Mouse (Mus musculus) forebrain, embryonic 15.5 days (tissue): ENCODE measurements around the gene Eif4e1b. TPM values are rescaled to one million over a fixed set of nuclear protein-coding genes. Genes with fewer than 3 reads are reported as not detected.

Experiments
- ATAC-seq: fragments of 200-750 bp; cut with Nextera tagmentation; replicated peaks from 2 replicates; pipeline ENCODE4 v1.8.0; 2017; ENCODE audit warnings: mild to moderate bottlenecking, moderate TSS enrichment, moderate library complexity
- H3K27ac ChIP-seq: fragments of 300-500 bp; sonication (generic); replicated peaks from 2 replicates; pipeline ENCODE4 v1.5.1; 2015; ENCODE audit warnings: mild to moderate bottlenecking, inconsistent platforms
- H3K27me3 ChIP-seq: fragments of 300-500 bp; sonication (generic); 2 replicates; pipeline ENCODE4 v1.6.1; 2015; ENCODE audit warnings: inconsistent platforms
- H3K36me3 ChIP-seq: fragments of 300-500 bp; sonication (generic); 2 replicates; pipeline ENCODE4 v1.6.1; 2015; ENCODE audit warnings: mild to moderate bottlenecking, inconsistent platforms
- H3K4me1 ChIP-seq: fragments of 300-500 bp; sonication (generic); 2 replicates; pipeline ENCODE4 v1.6.1; 2015; ENCODE audit warnings: inconsistent platforms
- H3K4me2 ChIP-seq: fragments of 300-500 bp; sonication (generic); replicated peaks from 2 replicates; pipeline ENCODE4 v1.6.1; 2015; ENCODE audit warnings: mild to moderate bottlenecking, inconsistent platforms
- H3K4me3 ChIP-seq: fragments of 300-500 bp; sonication (generic); 2 replicates; pipeline ENCODE4 v1.5.1; 2015; ENCODE audit warnings: mild to moderate bottlenecking, inconsistent platforms
- H3K9ac ChIP-seq: fragments of 300-500 bp; sonication (generic); replicated peaks from 2 replicates; pipeline ENCODE4 v1.6.1; 2015; ENCODE audit warnings: mild to moderate bottlenecking, inconsistent platforms
- H3K9me3 ChIP-seq: fragments of 300-500 bp; sonication (generic); 2 replicates; pipeline ENCODE4 v1.6.1; 2016; ENCODE audit warnings: inconsistent platforms
- WGBS: fragments of 180-500 bp; shearing (Covaris S2); methylation state at CpG from one replicate; pipeline ENCODE4 v1.1.7; 2015; ENCODE audit warnings: mixed read lengths; 5-methylcytosine and 5-hydroxymethylcytosine counted together
- polyA plus RNA-seq: library from polyadenylated mRNA; unstranded; fragments of >200 nt; fragmentation: Nextera tagmentation; extraction: Ambion mirVana; gene quantifications from 2 replicates; pipeline ENCODE4 v1.2.1, GENCODE M21; 2015

The Eif4e1b gene
- polyA plus RNA-seq, 1 experiment from 2014 or later, result not detected

- H3K27me3 ChIP-seq, result peaks cover 5% of the 10 kb centered on the region; the same call in 1 of the 2 replicates
- no peak overlapping the region for H3K4me3 ChIP-seq
- H3K9me3 ChIP-seq, result no peaks in the 10 kb centered on the region
- H3K27ac ChIP-seq, result no peak overlapping the region
- peaks cover 72% of the 10 kb centered on the region for H3K4me1 ChIP-seq
- no peak for ATAC-seq
- H3K9ac ChIP-seq, result no peak overlapping the region
- no peaks in the 10 kb centered on the region for H3K36me3 ChIP-seq
- 45% methylated on average over 10 of the region's 10 CpGs for WGBS
- H3K4me2 ChIP-seq, result no peak overlapping the region
These were observed 31.1 kb upstream of the Eif4e1b start for GRCm38 (mm10) chr13:54752656-54753055.

GRCm38 (mm10) chr13:54753733-54754132 lies 30.1 kb upstream of the Eif4e1b start:
- Histone ChIP-seq H3K4me2 (no peak overlapping the region), H3K27me3 (peaks cover 5% of the 10 kb centered on the region; the same call in 1 of the 2 replicates), H3K27ac (no peak overlapping the region), H3K36me3 (no peaks in the 10 kb centered on the region), H3K4me1 (peaks cover 70% of the 10 kb centered on the region), H3K9ac (no peak overlapping the region), H3K9me3 (no peaks in the 10 kb centered on the region), H3K4me3 (no peak overlapping the region)
- WGBS, result 58% methylated on average over 6 of the region's 6 CpGs
- no peak for ATAC-seq

- WGBS, result 31% methylated on average over 12 of the region's 12 CpGs
- H3K4me1 ChIP-seq, result peaks cover 75% of the 10 kb centered on the region
- no peak overlapping the region for H3K4me2 ChIP-seq
These were observed 29.4 kb upstream of the Eif4e1b start for GRCm38 (mm10) chr13:54754169-54755080.

GRCm38 (mm10) chr13:54755201-54755830 lies 28.5 kb upstream of the Eif4e1b start:
- Histone ChIP-seq H3K4me1 (peaks cover 78% of the 10 kb centered on the region), H3K27me3 (peaks cover 5% of the 10 kb centered on the region; the same call in 1 of the 2 replicates), H3K36me3 (no peaks in the 10 kb centered on the region), H3K4me3 (no peak overlapping the region), H3K9me3 (no peaks in the 10 kb centered on the region), H3K9ac (no peak overlapping the region), H3K27ac (peak overlapping the region; percentile 82), H3K4me2 (peak overlapping the region; percentile 21)
- ATAC-seq, result no peak
- WGBS, result 15% methylated on average over 9 of the region's 9 CpGs

More at GRCm38 (mm10) chr13:54754169-54755080, 29.4 kb upstream of the Eif4e1b start:
- H3K4me3 ChIP-seq, result no peak overlapping the region
- no peak overlapping the region for H3K9ac ChIP-seq
- H3K27ac ChIP-seq, result peak overlapping the region; percentile 82
- H3K27me3 ChIP-seq, result peaks cover 5% of the 10 kb centered on the region; the same call in 1 of the 2 replicates
- no peak for ATAC-seq
- H3K9me3 ChIP-seq, result no peaks in the 10 kb centered on the region
- no peaks in the 10 kb centered on the region for H3K36me3 ChIP-seq

GRCm38 (mm10) chr13:54756156-54756712 lies 27.6 kb upstream of the Eif4e1b start:
- H3K4me2 ChIP-seq, result no peak overlapping the region
- no peaks in the 10 kb centered on the region for H3K9me3 ChIP-seq
- H3K27me3 ChIP-seq, result peaks cover 5% of the 10 kb centered on the region; the same call in 1 of the 2 replicates
- peak overlapping the region; percentile 97 for H3K27ac ChIP-seq
- ATAC-seq, result no peak
- 83% methylated on average over 8 of the region's 8 CpGs for WGBS
- no peak overlapping the region for H3K9ac ChIP-seq
- H3K4me1 ChIP-seq, result peaks cover 80% of the 10 kb centered on the region
- no peak overlapping the region for H3K4me3 ChIP-seq
- H3K36me3 ChIP-seq, result no peaks in the 10 kb centered on the region

- WGBS, result 20% methylated on average over 10 of the region's 10 CpGs
- H3K36me3 ChIP-seq, result no peaks in the 10 kb centered on the region
- peak overlapping the region; percentile 55 for H3K4me3 ChIP-seq
- H3K9me3 ChIP-seq, result no peaks in the 10 kb centered on the region
- no peak for ATAC-seq
- peak overlapping the region; percentile 49 for H3K9ac ChIP-seq
- peaks cover 78% of the 10 kb centered on the region for H3K4me1 ChIP-seq
- H3K4me2 ChIP-seq, result peak overlapping the region; percentile 84
- no peaks in the 10 kb centered on the region for H3K27me3 ChIP-seq
- peak overlapping the region; percentile 97 for H3K27ac ChIP-seq
These were observed 26.5 kb upstream of the Eif4e1b start for GRCm38 (mm10) chr13:54757093-54757830.

GRCm38 (mm10) chr13:54758045-54758755 lies 25.6 kb upstream of the Eif4e1b start:
- 0 out of 2 replicates have a peak, but pooled peaks cover under 1% of the 10 kb centered on the region for H3K27me3 ChIP-seq
- peak overlapping the region; percentile 55 for H3K4me3 ChIP-seq
- H3K36me3 ChIP-seq, result no peaks in the 10 kb centered on the region
- H3K4me1 ChIP-seq, result peaks cover 69% of the 10 kb centered on the region
- H3K9me3 ChIP-seq, result no peaks in the 10 kb centered on the region
- H3K27ac ChIP-seq, result peak overlapping the region; percentile 97
- H3K4me2 ChIP-seq, result peak overlapping the region; percentile 84
- under 1% methylated on average over 43 of the region's 43 CpGs for WGBS
- peak; percentile 83 for ATAC-seq
- peak overlapping the region; percentile 57 for H3K9ac ChIP-seq

GRCm38 (mm10) chr13:54758756-54759470 lies 24.9 kb upstream of the Eif4e1b start:
- no peak; the same call in 1 of the 2 replicates for ATAC-seq
- Histone ChIP-seq H3K36me3 (no peaks in the 10 kb centered on the region), H3K4me3 (peak overlapping the region; percentile 55), H3K27me3 (peaks cover 8% of the 10 kb centered on the region), H3K9me3 (no peaks in the 10 kb centered on the region), H3K4me1 (peaks cover 67% of the 10 kb centered on the region), H3K27ac (peak overlapping the region; percentile 97), H3K4me2 (peak overlapping the region; percentile 84), H3K9ac (peak overlapping the region; percentile 57)
- under 1% methylated on average over 29 of the region's 29 CpGs for whole genome bisulfite sequencing

- Histone ChIP-seq H3K4me2 (peak overlapping the region; percentile 84), H3K9me3 (no peaks in the 10 kb centered on the region), H3K27me3 (peaks cover 11% of the 10 kb centered on the region), H3K4me1 (peaks cover 61% of the 10 kb centered on the region), H3K4me3 (no peak overlapping the region), H3K27ac (no peak overlapping the region), H3K36me3 (no peaks in the 10 kb centered on the region), H3K9ac (no peak overlapping the region)
- ATAC-seq, result no peak
- WGBS, result 11% methylated on average over 7 of the region's 7 CpGs
These were observed 24.3 kb upstream of the Eif4e1b start for GRCm38 (mm10) chr13:54759496-54759895.

GRCm38 (mm10) chr13:54760164-54760795 lies 23.5 kb upstream of the Eif4e1b start:
- H3K36me3 ChIP-seq, result no peaks in the 10 kb centered on the region
- no peak overlapping the region for H3K9ac ChIP-seq
- no peak overlapping the region for H3K4me3 ChIP-seq
- H3K4me2 ChIP-seq, result no peak overlapping the region
- H3K9me3 ChIP-seq, result no peaks in the 10 kb centered on the region
- H3K4me1 ChIP-seq, result peaks cover 60% of the 10 kb centered on the region
- H3K27ac ChIP-seq, result peak overlapping the region; percentile 20
- WGBS, result 56% methylated on average over 8 of the region's 8 CpGs
- no peak for ATAC-seq
- H3K27me3 ChIP-seq, result peaks cover 14% of the 10 kb centered on the region
